8 mouse cellular contexts compared by ENCODE assay signal in genomic region chr1:23397623-23398022, GRCm38 (mm10). TPM values are rescaled to one million over a fixed set of nuclear protein-coding genes. Genes with fewer than 3 reads are reported as not detected.
DNase-seq lines count a peak whose midpoint lies in the region; ATAC-seq and TF ChIP-seq lines count a peak whose summit lies in the region.

Gene Ogfrl1, minus strand, starts transcription at chr1:23397772.

- no peak for TF ChIP-seq POLR2A in cortical plate, adult 2 months (IDR thresholded peaks at IDR 0.05; ENCODE audit: extremely low read depth, insufficient read depth, low read length)

- ATAC-seq in kidney, embryonic 14.5 days (ENCODE audit: low FRiP score, low TSS enrichment), result no peak
- no peak for ATAC-seq in intestine, embryonic 15.5 days
- no peak for ATAC-seq in cerebellum, adult (ENCODE audit: insufficient number of reproducible peaks, low FRiP score, low TSS enrichment)

- H3K27me3 ChIP-seq in kidney, embryonic 14.5 days (ENCODE audit: control insufficient read depth, insufficient read depth, low read length), result no peaks in the 10 kb centered on the region
- H3K27me3 ChIP-seq in intestine, embryonic 15.5 days (replicated peaks), result no peaks in the 10 kb centered on the region

- WGBS in kidney, embryonic 14.5 days, result 84% methylated on average over 4 of the region's 4 CpGs
- WGBS in macrophage (ENCODE audit: missing documents), result 33% methylated on average over 4 of the region's 4 CpGs
- 82% methylated on average over 4 of the region's 4 CpGs for WGBS in intestine, embryonic 15.5 days

- H3K9ac ChIP-seq in kidney, embryonic 14.5 days (ENCODE audit: low read depth, low read length), result no peak within 1 kb of the TSS
- H3K9ac ChIP-seq in intestine, embryonic 15.5 days, result no peak within 1 kb of the TSS

- no peak within 1 kb of the TSS for H3K27ac ChIP-seq in kidney, embryonic 14.5 days (ENCODE audit: low read depth, low read length)
- H3K27ac ChIP-seq in cortical plate, adult 2 months (ENCODE audit: insufficient read depth, low read length), result no peak within 1 kb of the TSS
- no peak within 1 kb of the TSS for H3K27ac ChIP-seq in macrophage
- no peak within 1 kb of the TSS for H3K27ac ChIP-seq in intestine, embryonic 15.5 days

- H3K36me3 ChIP-seq in kidney, embryonic 14.5 days (ENCODE audit: control insufficient read depth, insufficient read depth, low read length), result no peaks in the 10 kb centered on the region
- no peaks in the 10 kb centered on the region for H3K36me3 ChIP-seq in macrophage (ENCODE audit: inconsistent target)
- no peaks in the 10 kb centered on the region for H3K36me3 ChIP-seq in intestine, embryonic 15.5 days

- no peaks in the 10 kb centered on the region for H3K9me3 ChIP-seq in kidney, embryonic 14.5 days (ENCODE audit: control insufficient read depth, low read length)
- no peaks in the 10 kb centered on the region for H3K9me3 ChIP-seq in intestine, embryonic 15.5 days

- intact Hi-C loops in heart, postnatal 25 days (cut with DNase I), result no loop called here

- TF ChIP-seq CTCF in cortical plate, adult 2 months (IDR thresholded peaks at IDR 0.05; ENCODE audit: extremely low read depth, insufficient read depth, low read length), result no peak

- DNase-seq in kidney, postnatal 14 days, result no peak
- no peak for DNase-seq in heart, postnatal 25 days (ENCODE audit: low spot score)
- no peak for DNase-seq in right cerebral cortex, adult 2 months (ENCODE audit: low spot score in 2 of 2)

- no peak within 1 kb of the TSS for H3K4me3 ChIP-seq in kidney, embryonic 14.5 days (ENCODE audit: low read length)
- H3K4me3 ChIP-seq in cortical plate, adult 2 months (ENCODE audit: insufficient read depth, low read length), result no peak within 1 kb of the TSS
- H3K4me3 ChIP-seq in macrophage (ENCODE audit: inconsistent target), result no peak within 1 kb of the TSS
- H3K4me3 ChIP-seq in intestine, embryonic 15.5 days (replicated peaks), result no peak within 1 kb of the TSS

- no peaks in the 10 kb centered on the region for H3K4me1 ChIP-seq in kidney, embryonic 14.5 days (ENCODE audit: control insufficient read depth, insufficient read depth, low read length)
- no peaks in the 10 kb centered on the region for H3K4me1 ChIP-seq in cortical plate, adult 2 months (ENCODE audit: control insufficient read depth, insufficient read depth, low read length)
- H3K4me1 ChIP-seq in intestine, embryonic 15.5 days (replicated peaks), result no peaks in the 10 kb centered on the region

- H3K4me2 ChIP-seq in kidney, embryonic 14.5 days (replicated peaks; ENCODE audit: low read depth, low read length), result no peak within 1 kb of the TSS
- no peak within 1 kb of the TSS for H3K4me2 ChIP-seq in intestine, embryonic 15.5 days (replicated peaks)

- no peaks in the 10 kb centered on the region for H3K79me2 ChIP-seq in macrophage (ENCODE audit: inconsistent target)

RNA-seq across cellular contexts. Expression of gene Ogfrl1, which starts in this region (rescaled TPM):
- 18.7 and 24.2 TPM in 2 replicates for polyA plus RNA-seq in kidney, embryonic 14.5 days (2014; fragmentation: Nextera tagmentation; extraction: Ambion mirVana)
- 62.9 and 67.0 TPM in 2 replicates for polyA plus RNA-seq in cortical plate, adult 2 months (2012; rRNA removed)
- 10 to 100 TPM; 15.2 to 17.5 TPM for total RNA-seq in heart, postnatal 25 days (2021)
- total RNA-seq in macrophage (2018; cell fraction: chromatin; rRNA removed), result 10 to 100 TPM in 6 of 26 experiments, 1 to 10 TPM in 20; 1.1 to 30.8 (median 6.6) TPM
- total RNA-seq in macrophage (2018; cell fraction: cytosol; rRNA removed), result 10 to 100 TPM in 25 of 26 experiments, 1 to 10 TPM in 1; 9.1 to 25.0 (median 14.8) TPM
- total RNA-seq in macrophage (2018; cell fraction: nucleus; rRNA removed), result 10 to 100 TPM in 18 of 26 experiments, 1 to 10 TPM in 8; 2.6 to 33.0 (median 13.0) TPM
- 12.9 to 25.6 TPM (median 20.9 TPM) in 3 replicates for polyA plus RNA-seq in macrophage (2018)
- polyA plus RNA-seq in intestine, embryonic 15.5 days (2015; fragmentation: Nextera tagmentation; extraction: Ambion mirVana), result 5.5 and 7.6 TPM in 2 replicates
